Mouse (Mus musculus) brain, embryonic 14.5 days (tissue): ENCODE measurements at regions not wholly inside any gene's neighbourhood (a gene's known extent, or its start where the extent isn't known, plus 50 kb on each side); places are given as distances from the start of the nearest gene placed in this dataset.

Source experiments
- CTCF ChIP-seq: fragments of 200-500 bp; IDR thresholded peaks from 2 replicates; pipeline ENCODE4 v1.5.1; 2012; ENCODE audit warnings: inconsistent platforms, mild to moderate bottlenecking, moderate library complexity, borderline replicate concordance; ENCODE audit not compliant: insufficient read depth, insufficient read length; ENCODE audit errors: extremely low read depth
- POLR2A ChIP-seq: fragments of 200-500 bp; IDR thresholded peaks from 2 replicates; pipeline ENCODE4 v1.6.1; 2012; ENCODE audit warnings: mild to moderate bottlenecking, inconsistent platforms, borderline replicate concordance; ENCODE audit not compliant: poor library complexity, insufficient read depth, insufficient read length, severe bottlenecking; ENCODE audit errors: extremely low read depth

- TF ChIP-seq CTCF (no peak), POLR2A (no peak)
These were observed 439.6 kb downstream of the Cntn6 start for GRCm38 (mm10) chr6:104932153-104932552.
